Mouse (Mus musculus): Measurements from ENCODE around the gene Mcm5.

- TF ChIP-seq CTCF (IDR thresholded peaks at IDR 0.05; ENCODE audit: low read depth) (no peak), EP300 (IDR thresholded peaks at IDR 0.05; ENCODE audit: low read depth) (no peak)
Observed at GRCm38 (mm10) chr8:75067287-75067686, 42.1 kb upstream of the Mcm5 start.
